Mouse (Mus musculus): ENCODE measurements at regions not wholly inside any gene's neighbourhood (a gene's known extent, or its start where the extent isn't known, plus 50 kb on each side); places are given as distances from the start of the nearest gene placed in this dataset.

GRCm38 (mm10) chr2:160028459-160028858 is 305.5 kb downstream of the Gm826 start:
- no peak overlapping the region for H3K4me3 ChIP-seq (ENCODE audit: low read depth, low read length)
- TF ChIP-seq CTCF (IDR thresholded peaks at IDR 0.05), result no peak
- 81% methylated on average over 2 of the region's 2 CpGs for WGBS
- no peaks in the 10 kb centered on the region for H3K9me3 ChIP-seq (ENCODE audit: low read length)
- H3K4me1 ChIP-seq (ENCODE audit: insufficient read depth, low read length), result no peaks in the 10 kb centered on the region
- H3K9ac ChIP-seq (replicated peaks; ENCODE audit: low read length, poor library complexity, severe bottlenecking), result no peak overlapping the region
- no peaks in the 10 kb centered on the region for H3K27me3 ChIP-seq (ENCODE audit: insufficient read depth, low read length)
- H3K4me2 ChIP-seq (ENCODE audit: low read depth, low read length, poor library complexity, severe bottlenecking), result no peak overlapping the region
- no peak for DNase-seq (ENCODE audit: low spot score)
- no peak overlapping the region for H3K27ac ChIP-seq (ENCODE audit: low read depth, low read length)
- H3K36me3 ChIP-seq (ENCODE audit: insufficient read depth, low read length), result no peaks in the 10 kb centered on the region
- no peak for ATAC-seq (ENCODE audit: low FRiP score)

GRCm38 (mm10) chr2:160025911-160026310 is 308.1 kb downstream of the Gm826 start:
- ATAC-seq (ENCODE audit: low FRiP score) (no peak), DNase-seq (ENCODE audit: low spot score) (no peak)
- 80% methylated on average over 3 of the region's 3 CpGs for WGBS
- TF ChIP-seq CTCF (IDR thresholded peaks at IDR 0.05), result no peak
- no peak overlapping the region for H3K9ac ChIP-seq (replicated peaks; ENCODE audit: low read length, poor library complexity, severe bottlenecking)
- no peak overlapping the region for H3K4me3 ChIP-seq (ENCODE audit: low read depth, low read length)
- H3K4me1 ChIP-seq (ENCODE audit: insufficient read depth, low read length), result no peaks in the 10 kb centered on the region
- no peak overlapping the region for H3K4me2 ChIP-seq (ENCODE audit: low read depth, low read length, poor library complexity, severe bottlenecking)
- H3K9me3 ChIP-seq (ENCODE audit: low read length), result no peaks in the 10 kb centered on the region
- no peaks in the 10 kb centered on the region for H3K27me3 ChIP-seq (ENCODE audit: insufficient read depth, low read length)
- H3K27ac ChIP-seq (ENCODE audit: low read depth, low read length), result no peak overlapping the region
- H3K36me3 ChIP-seq (ENCODE audit: insufficient read depth, low read length), result no peaks in the 10 kb centered on the region

- DNase-seq (ENCODE audit: low spot score) (no peak), ATAC-seq (ENCODE audit: low FRiP score) (no peak)
- H3K9me3 ChIP-seq (ENCODE audit: low read length), result no peaks in the 10 kb centered on the region
- WGBS, result 82% methylated on average over 4 of the region's 4 CpGs
- no peak overlapping the region for H3K9ac ChIP-seq (replicated peaks; ENCODE audit: low read length, poor library complexity, severe bottlenecking)
- H3K4me3 ChIP-seq (ENCODE audit: low read depth, low read length), result no peak overlapping the region
- H3K27ac ChIP-seq (ENCODE audit: low read depth, low read length), result no peak overlapping the region
- no peak overlapping the region for H3K4me2 ChIP-seq (ENCODE audit: low read depth, low read length, poor library complexity, severe bottlenecking)
- no peaks in the 10 kb centered on the region for H3K4me1 ChIP-seq (ENCODE audit: insufficient read depth, low read length)
- TF ChIP-seq CTCF (IDR thresholded peaks at IDR 0.05), result no peak
- no peaks in the 10 kb centered on the region for H3K27me3 ChIP-seq (ENCODE audit: insufficient read depth, low read length)
- no peaks in the 10 kb centered on the region for H3K36me3 ChIP-seq (ENCODE audit: insufficient read depth, low read length)
Measured at GRCm38 (mm10) chr2:160021541-160021940, 312.4 kb downstream of the Gm826 start.

GRCm38 (mm10) chr2:160020876-160021275 is 313.1 kb downstream of the Gm826 start:
- no peaks in the 10 kb centered on the region for H3K36me3 ChIP-seq (ENCODE audit: insufficient read depth, low read length)
- 88% methylated on average over 2 of the region's 2 CpGs for WGBS
- TF ChIP-seq CTCF (IDR thresholded peaks at IDR 0.05), result no peak
- no peaks in the 10 kb centered on the region for H3K4me1 ChIP-seq (ENCODE audit: insufficient read depth, low read length)
- no peak overlapping the region for H3K9ac ChIP-seq (replicated peaks; ENCODE audit: low read length, poor library complexity, severe bottlenecking)
- ATAC-seq (ENCODE audit: low FRiP score) (no peak), DNase-seq (ENCODE audit: low spot score) (no peak)
- no peak overlapping the region for H3K4me2 ChIP-seq (ENCODE audit: low read depth, low read length, poor library complexity, severe bottlenecking)
- no peak overlapping the region for H3K27ac ChIP-seq (ENCODE audit: low read depth, low read length)
- H3K27me3 ChIP-seq (ENCODE audit: insufficient read depth, low read length), result no peaks in the 10 kb centered on the region
- no peaks in the 10 kb centered on the region for H3K9me3 ChIP-seq (ENCODE audit: low read length)
- no peak overlapping the region for H3K4me3 ChIP-seq (ENCODE audit: low read depth, low read length)

- no peaks in the 10 kb centered on the region for H3K9me3 ChIP-seq (ENCODE audit: low read length)
- DNase-seq (ENCODE audit: low spot score) (peak; percentile 5), ATAC-seq (ENCODE audit: low FRiP score) (no peak)
- H3K36me3 ChIP-seq (ENCODE audit: insufficient read depth, low read length), result no peaks in the 10 kb centered on the region
- no peak overlapping the region for H3K4me3 ChIP-seq (ENCODE audit: low read depth, low read length)
- TF ChIP-seq CTCF (IDR thresholded peaks at IDR 0.05), result no peak
- 51% methylated on average over 5 of the region's 5 CpGs for WGBS
- no peaks in the 10 kb centered on the region for H3K27me3 ChIP-seq (ENCODE audit: insufficient read depth, low read length)
- no peak overlapping the region for H3K4me2 ChIP-seq (ENCODE audit: low read depth, low read length, poor library complexity, severe bottlenecking)
- no peak overlapping the region for H3K27ac ChIP-seq (ENCODE audit: low read depth, low read length)
- H3K4me1 ChIP-seq (ENCODE audit: insufficient read depth, low read length), result no peaks in the 10 kb centered on the region
- no peak overlapping the region for H3K9ac ChIP-seq (replicated peaks; ENCODE audit: low read length, poor library complexity, severe bottlenecking)
Measured at GRCm38 (mm10) chr2:160017020-160017812, 316.7 kb downstream of the Gm826 start.

- 89% methylated on average over 6 of the region's 6 CpGs for WGBS
- DNase-seq (ENCODE audit: low spot score) (no peak), ATAC-seq (ENCODE audit: low FRiP score) (no peak)
- H3K27me3 ChIP-seq (ENCODE audit: insufficient read depth, low read length), result no peaks in the 10 kb centered on the region
- no peak overlapping the region for H3K4me3 ChIP-seq (ENCODE audit: low read depth, low read length)
- no peaks in the 10 kb centered on the region for H3K36me3 ChIP-seq (ENCODE audit: insufficient read depth, low read length)
- no peak overlapping the region for H3K27ac ChIP-seq (ENCODE audit: low read depth, low read length)
- no peaks in the 10 kb centered on the region for H3K9me3 ChIP-seq (ENCODE audit: low read length)
- H3K9ac ChIP-seq (replicated peaks; ENCODE audit: low read length, poor library complexity, severe bottlenecking), result no peak overlapping the region
- no peaks in the 10 kb centered on the region for H3K4me1 ChIP-seq (ENCODE audit: insufficient read depth, low read length)
- no peak overlapping the region for H3K4me2 ChIP-seq (ENCODE audit: low read depth, low read length, poor library complexity, severe bottlenecking)
- TF ChIP-seq CTCF (IDR thresholded peaks at IDR 0.05), result no peak
Measured at GRCm38 (mm10) chr2:160011421-160011820, 322.5 kb downstream of the Gm826 start.
